Mouse (Mus musculus) layer of hippocampus, adult 18-20 months (tissue): Measurements from ENCODE around the gene Pgam2. TPM values are rescaled to one million over a fixed set of nuclear protein-coding genes. Genes with fewer than 3 reads are reported as not detected.

Source experiments
- DNase-seq, 2 experiments: peaks; one replicate each; pipeline ENCODE4 v3.0.0; 2022; ENCODE audit warnings: low spot score in 2 of 2
- total RNA-seq, 2 experiments: library from RNA; stranded (reverse); gene quantifications; 2 replicates each; pipeline ENCODE4 v1.2.3; 2021

The Pgam2 gene
- total RNA-seq, 2 experiments from 2014 or later, result 11.6 to 17.7 TPM

- DNase-seq, result no peak
Measured at GRCm38 (mm10) chr11:5780035-5780499, 23.5 kb downstream of the Pgam2 start.

- DNase-seq, result no peak
Measured at GRCm38 (mm10) chr11:5778481-5778880, 25.1 kb downstream of the Pgam2 start.

- no peak for DNase-seq
Measured at GRCm38 (mm10) chr11:5766019-5766418, 37.5 kb downstream of the Pgam2 start.

GRCm38 (mm10) chr11:5762633-5762982, 40.9 kb downstream of the Pgam2 start:
- DNase-seq, result no peak

GRCm38 (mm10) chr11:5761820-5762632, 41.5 kb downstream of the Pgam2 start, which contains the start of gene Urgcp:
Urgcp (minus strand) TSS chr11:5762376.
- peak; percentile 87 to 92 for DNase-seq

GRCm38 (mm10) chr11:5753755-5754154, 49.8 kb downstream of the Pgam2 start:
- DNase-seq, result no peak

Other genes starting within 250 kb of the Pgam2 start
- gene Ankrd36, start 234.0 kb downstream of the Pgam2 start, total RNA-seq, result not detected
- gene Mrps24, start 88.1 kb downstream of the Pgam2 start, total RNA-seq, result 10 to 100 TPM; 65.6 to 69.6 TPM
- 10 to 100 TPM; 74.4 to 80.6 TPM for gene Urgcp, start 41.4 kb downstream of the Pgam2 start, total RNA-seq
- 10 to 100 TPM; 76.9 to 81.5 TPM for gene Dbnl, start 15.2 kb downstream of the Pgam2 start, total RNA-seq
- 10 to 100 TPM in 1 of 2 experiments, 1 to 10 TPM in 1; 9.6 to 11.0 TPM for gene Polm, start 34.3 kb upstream of the Pgam2 start, total RNA-seq
- gene Aebp1, start 58.2 kb upstream of the Pgam2 start, total RNA-seq, result 1 to 10 TPM; 9.1 to 9.2 TPM
- gene Pold2, start 74.6 kb upstream of the Pgam2 start, total RNA-seq, result 10 to 100 TPM; 25.9 to 26.6 TPM
- not detected for gene Myl7, start 95.0 kb upstream of the Pgam2 start, total RNA-seq
- gene Gck, start 146.3 kb upstream of the Pgam2 start, total RNA-seq, result 1 to 10 TPM; 1.9 to 3.4 TPM
- 10 to 100 TPM; 69.3 to 71.0 TPM for gene Ykt6, start 152.0 kb upstream of the Pgam2 start, total RNA-seq